Mouse (Mus musculus) lung, postnatal 0 days (tissue): ENCODE results near the gene Alkbh4.

Experiments used
- CTCF ChIP-seq: IDR thresholded peaks from 2 replicates; pipeline ENCODE4 v1.5.1; 2016; ENCODE audit warnings: antibody characterized with exemption, mild to moderate bottlenecking
- EP300 ChIP-seq: IDR thresholded peaks from 2 replicates; pipeline ENCODE4 v1.6.1; 2016; ENCODE audit warnings: antibody characterized with exemption, mild to moderate bottlenecking, control low read depth

DNA sequence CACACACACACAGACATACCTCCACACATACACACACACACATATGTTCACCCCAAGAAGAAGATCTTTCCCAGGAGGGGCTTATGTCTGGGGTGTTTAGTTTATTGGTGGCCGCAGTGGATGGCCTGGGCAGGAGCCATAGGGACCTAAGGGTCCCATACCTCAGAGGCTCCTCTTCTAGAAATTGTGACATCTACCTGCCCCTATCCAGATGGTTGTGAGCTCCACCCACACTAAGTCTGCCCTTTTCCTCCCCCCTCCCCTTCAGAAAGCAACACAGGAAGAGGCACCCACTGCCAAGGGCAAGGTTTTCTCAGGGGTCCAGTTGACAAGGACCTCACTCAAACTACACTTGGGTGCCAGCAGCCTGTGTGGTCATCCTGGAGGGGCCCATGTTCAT lies 11.0 kb downstream of the Alkbh4 start:
- no peak for TF ChIP-seq CTCF
- TF ChIP-seq EP300: no peak
